Mouse (Mus musculus) cortical plate, adult 2 months (tissue): ENCODE data around the gene Zc3h18.

Experiments
- CTCF ChIP-seq: fragments of 200-500 bp; IDR thresholded peaks from 2 replicates; pipeline ENCODE4 v1.5.1; 2011; ENCODE audit warnings: mild to moderate bottlenecking, control low read depth, low read length; ENCODE audit not compliant: insufficient read depth; ENCODE audit errors: extremely low read depth
- POLR2A ChIP-seq: fragments of 200-500 bp; IDR thresholded peaks from 2 replicates; pipeline ENCODE4 v1.6.1; 2011; ENCODE audit warnings: mild to moderate bottlenecking, low read length, control low read depth; ENCODE audit not compliant: insufficient read depth; ENCODE audit errors: extremely low read depth

DNA sequence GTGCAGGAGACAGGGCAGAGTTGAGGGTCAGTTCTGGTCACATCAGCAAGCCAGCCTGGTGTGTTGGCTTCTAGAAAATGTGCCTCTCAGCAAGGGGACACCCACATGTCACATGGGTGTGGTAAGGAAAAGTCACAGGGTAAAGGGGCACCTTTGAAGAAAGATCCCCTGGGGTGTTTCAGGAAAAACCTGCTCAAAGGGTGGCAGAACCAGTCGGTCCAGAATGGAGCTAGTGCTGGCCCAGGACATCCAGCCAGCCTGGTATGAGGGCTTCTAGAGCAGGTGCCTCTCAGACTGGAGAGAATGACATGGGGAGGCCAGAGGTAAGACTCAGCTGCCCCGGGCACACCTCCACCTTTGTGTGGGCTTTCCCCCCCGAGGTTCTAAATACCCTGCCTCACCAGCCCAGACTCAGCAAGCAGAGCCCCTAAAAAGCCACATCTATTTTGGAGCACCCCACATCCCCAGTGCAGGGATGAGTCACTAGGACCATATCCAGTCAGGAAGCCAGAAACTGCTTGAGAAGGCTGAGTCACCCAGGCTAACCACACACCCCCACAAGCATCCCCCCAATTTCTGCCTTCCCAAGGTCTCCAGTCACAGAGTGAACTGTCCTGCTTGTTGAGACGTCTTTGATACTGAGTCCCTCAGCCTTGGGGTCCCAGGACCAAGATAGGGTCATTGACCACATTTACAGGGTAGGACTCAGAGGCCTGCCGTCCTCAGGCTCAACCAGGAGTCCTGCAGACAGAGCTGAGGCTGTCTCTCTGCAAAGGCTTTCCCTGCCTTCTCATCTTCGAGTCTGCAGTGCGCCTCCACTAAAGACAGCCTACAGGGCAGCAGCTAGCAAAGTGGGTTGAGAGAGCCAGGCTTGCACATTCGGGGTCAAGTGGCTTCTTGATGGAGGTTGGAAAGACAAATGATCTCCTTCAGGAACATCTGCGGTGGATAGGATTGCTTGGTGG lies 20.5 kb upstream of the Zc3h18 start:
- TF ChIP-seq CTCF (no peak), POLR2A (0 out of 2 replicates have a peak, but pooled peaks have one; percentile 20)
